Mouse (Mus musculus) thymus, adult 18-20 months (tissue): ENCODE data around the gene Ube2f.

Experiments
- DNase-seq, 2 experiments: peaks; one replicate each; pipeline ENCODE4 v3.0.0; 2022; ENCODE audit warnings: mixed read lengths in 2 of 2

Ube2f gene

GRCm38 (mm10) chr1:91299026-91299706, 49.1 kb downstream of the Ube2f start:
- no peak for DNase-seq

- DNase-seq = no peak
These were observed 49.8 kb downstream of the Ube2f start for GRCm38 (mm10) chr1:91299707-91300426.

GRCm38 (mm10) chr1:91301206-91301920, 51.3 kb downstream of the Ube2f start:
- no peak for DNase-seq

GRCm38 (mm10) chr1:91302021-91302420, 51.9 kb downstream of the Ube2f start:
- no peak for DNase-seq

GRCm38 (mm10) chr1:91304621-91305020, 54.5 kb downstream of the Ube2f start:
- DNase-seq = no peak

GRCm38 (mm10) chr1:91309366-91310085, 59.4 kb downstream of the Ube2f start:
- no peak for DNase-seq

- DNase-seq = no peak
These were observed 62.2 kb downstream of the Ube2f start for GRCm38 (mm10) chr1:91312273-91312672.

- no peak for DNase-seq
These were observed 63.1 kb downstream of the Ube2f start for GRCm38 (mm10) chr1:91313251-91313650.

GRCm38 (mm10) chr1:91317656-91318055, 67.6 kb downstream of the Ube2f start:
- no peak for DNase-seq

GRCm38 (mm10) chr1:91321760-91322438, 71.8 kb downstream of the Ube2f start, which contains the start of gene Espnl:
Gene Espnl, plus strand, starts transcription at chr1:91322075.
- no peak for DNase-seq

- DNase-seq = no peak
These were observed 74.5 kb downstream of the Ube2f start for GRCm38 (mm10) chr1:91324646-91325045.

GRCm38 (mm10) chr1:91325488-91326042, 75.5 kb downstream of the Ube2f start:
- DNase-seq = no peak

- no peak for DNase-seq
These were observed 82.0 kb downstream of the Ube2f start for GRCm38 (mm10) chr1:91332102-91332501.

- no peak for DNase-seq
These were observed 83.5 kb downstream of the Ube2f start for GRCm38 (mm10) chr1:91333582-91333981.

GRCm38 (mm10) chr1:91337355-91337754, 87.3 kb downstream of the Ube2f start:
- no peak for DNase-seq
